Mouse (Mus musculus): ENCODE measurements around the gene Ccin.

GRCm38 (mm10) chr4:44010893-44011292 is 27.6 kb downstream of the Ccin start:
- TF ChIP-seq POLR2A (IDR thresholded peaks at IDR 0.05; ENCODE audit: borderline replicate concordance, low read depth, low read length): no peak
- TF ChIP-seq CTCF (IDR thresholded peaks at IDR 0.05; ENCODE audit: low read depth, low read length): no peak
